ENCODE assay signal across 11 mouse cellular contexts in the genomic region with DNA sequence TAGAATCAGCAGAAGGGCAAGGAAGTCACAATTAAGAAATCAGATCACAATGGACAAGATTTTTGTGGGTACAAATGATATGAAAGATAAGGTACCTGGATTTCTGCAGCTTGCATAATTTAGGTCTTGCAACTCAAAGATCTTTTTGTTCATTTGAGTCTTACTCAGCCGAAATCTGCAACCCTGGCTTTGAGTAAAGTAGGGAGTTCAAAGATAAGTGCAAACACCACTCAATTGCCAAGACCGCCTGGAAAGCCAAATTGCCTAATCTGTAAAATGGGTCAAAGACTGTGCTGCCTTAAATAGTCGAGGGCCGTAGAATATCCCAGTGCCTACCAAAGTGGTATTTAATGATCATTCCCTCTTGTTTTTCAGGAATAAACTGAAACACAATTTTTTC. TPM values are rescaled to one million over a fixed set of nuclear protein-coding genes. Genes with fewer than 3 reads are reported as not detected.
DNase-seq lines count a peak whose midpoint lies in the region; ATAC-seq and TF ChIP-seq lines count a peak whose summit lies in the region.
"Had no signal": no experiment of that assay in that cellular context is flagged by ENCODE, and none has a peak within 500 bp of the region (broad histone marks: within the 10 kb centered on the region; RNA-seq: fewer than 3 reads in every experiment).

No protein-coding gene starts in this region.

- ATAC-seq in heart, embryonic 14.5 days (ENCODE audit: insufficient number of reproducible peaks, insufficient read depth, low FRiP score, low read depth) = no peak
- no peak for ATAC-seq in kidney, postnatal 0 days (replicated peaks; ENCODE audit: low FRiP score, low read depth)
- no peak for ATAC-seq in limb, embryonic 13.5 days (ENCODE audit: low FRiP score, low read depth)

- no peak for TF ChIP-seq POLR2A in CH12.LX (IDR thresholded peaks at IDR 0.05; ENCODE audit: low read depth, low read length)

- no peaks in the 10 kb centered on the region for H3K79me2 ChIP-seq in CH12.LX (replicated peaks; ENCODE audit: control insufficient read depth, extremely low read depth, insufficient read depth, poor library complexity, severe bottlenecking)

- intact Hi-C loops in heart, postnatal 25 days (cut with DNase I) = no loop called here

- H3K4me1 ChIP-seq in heart, embryonic 14.5 days (ENCODE audit: control insufficient read depth in 2 of 2, insufficient read depth in 2 of 2, low read length in 2 of 2) = peaks cover 0 to 3% of the 10 kb centered on the region in 2 experiments; a peak in 1 of 4 replicates
- H3K4me1 ChIP-seq in kidney, postnatal 0 days (replicated peaks; ENCODE audit: insufficient read depth, low read length) = no peaks in the 10 kb centered on the region
- H3K4me1 ChIP-seq in CH12.LX (ENCODE audit: control insufficient read depth in 1 of 2, insufficient read depth in 2 of 2) = peaks cover 4 to 24% of the 10 kb centered on the region in 2 experiments; a peak in 3 of 4 replicates
- H3K4me1 ChIP-seq in limb, embryonic 13.5 days = peaks cover 7% of the 10 kb centered on the region; the same call in 1 of the 2 replicates

- no peak overlapping the region for H3K27ac ChIP-seq in heart, embryonic 14.5 days (replicated peaks in 1 of 2; ENCODE audit: control insufficient read depth in 1 of 2, insufficient read depth in 1 of 2, low read depth in 2 of 2, low read length in 2 of 2)
- H3K27ac ChIP-seq in kidney, postnatal 0 days = peak overlapping the region; percentile 47; the same call in 1 of the 2 replicates
- no peak overlapping the region for H3K27ac ChIP-seq in CH12.LX (ENCODE audit: insufficient read depth, low read depth)
- no peak overlapping the region for H3K27ac ChIP-seq in limb, embryonic 13.5 days
- H3K27ac ChIP-seq: embryonic facial prominence, embryonic 13.5 days; hindbrain, embryonic 14.5 days; midbrain, embryonic 12.5 days had no signal

- no peak for DNase-seq in heart, postnatal 25 days (ENCODE audit: low spot score)
- no peak for DNase-seq in kidney, postnatal 0 days (ENCODE audit: low spot score)
- no peak for DNase-seq in kidney, postnatal 10 days
- no peak for DNase-seq in CH12.LX (ENCODE audit: extremely low read depth)
- DNase-seq in urinary bladder, postnatal 14 days (ENCODE audit: low spot score) = no peak

- H3K9me3 ChIP-seq in heart, embryonic 14.5 days (ENCODE audit: control insufficient read depth, low read length) = no peaks in the 10 kb centered on the region
- no peaks in the 10 kb centered on the region for H3K9me3 ChIP-seq in kidney, postnatal 0 days (replicated peaks; ENCODE audit: low read length)
- H3K9me3 ChIP-seq in CH12.LX (replicated peaks; ENCODE audit: low read length) = no peaks in the 10 kb centered on the region
- H3K9me3 ChIP-seq in limb, embryonic 13.5 days = no peaks in the 10 kb centered on the region
- H3K9me3 ChIP-seq: embryonic facial prominence, embryonic 13.5 days; midbrain, embryonic 12.5 days had no signal

- H3K9ac ChIP-seq in heart, embryonic 14.5 days (ENCODE audit: low read length) = no peak overlapping the region
- no peak overlapping the region for H3K9ac ChIP-seq in kidney, postnatal 0 days (ENCODE audit: low read depth, low read length)
- peak overlapping the region; percentile 30; the same call in 1 of the 2 replicates for H3K9ac ChIP-seq in CH12.LX (ENCODE audit: insufficient read depth, low read depth)
- H3K9ac ChIP-seq in limb, embryonic 13.5 days = no peak overlapping the region

- no peak for TF ChIP-seq RAD21 in CH12.LX (IDR thresholded peaks at IDR 0.05; ENCODE audit: low read depth, low read length)

- dilution Hi-C loops in CH12.LX (cut with MboI; ENCODE audit: extremely low pct_ligation_motif_present, extremely low pct_unique_long_range_greater_than_20kb, low sequenced_read_pairs) = no loop called here

- 81% methylated on average over 4 of the region's 4 CpGs for WGBS in heart, embryonic 14.5 days
- 93% methylated on average over 4 of the region's 4 CpGs for WGBS in kidney, postnatal 0 days
- 86% methylated on average over 4 of the region's 4 CpGs for WGBS in limb, embryonic 13.5 days

- peak overlapping the region; percentile 82 for H3K4me2 ChIP-seq in heart, embryonic 14.5 days (ENCODE audit: low read length)
- H3K4me2 ChIP-seq in kidney, postnatal 0 days (ENCODE audit: low read length) = 0 out of 2 replicates have a peak overlapping the region, but pooled peaks have one; percentile 65
- H3K4me2 ChIP-seq in CH12.LX (ENCODE audit: insufficient read depth, low read depth, poor library complexity, severe bottlenecking) = peak overlapping the region; percentile 90; the same call in 1 of the 2 replicates
- H3K4me2 ChIP-seq in limb, embryonic 13.5 days (replicated peaks) = peak overlapping the region; percentile 79; the same call in 1 of the 2 replicates

- no peak overlapping the region for H3K4me3 ChIP-seq in heart, embryonic 14.5 days (ENCODE audit: control insufficient read depth in 1 of 2, insufficient read depth in 1 of 2, low read depth in 1 of 2, low read length in 2 of 2)
- H3K4me3 ChIP-seq in kidney, postnatal 0 days (replicated peaks; ENCODE audit: low read depth, low read length) = no peak overlapping the region
- no peak overlapping the region for H3K4me3 ChIP-seq in CH12.LX (replicated peaks in 1 of 3; ENCODE audit: low read depth in 2 of 3, low read length in 2 of 3, poor library complexity in 1 of 3)
- H3K4me3 ChIP-seq in limb, embryonic 13.5 days = no peak overlapping the region

- no peak for TF ChIP-seq EP300 in CH12.LX (IDR thresholded peaks at IDR 0.05; ENCODE audit: low read length)

- in situ Hi-C loops in CH12.LX (cut with MboI; ENCODE audit: low pct_ligation_motif_present, low pct_unique_long_range_greater_than_20kb, low sequenced_read_pairs) = no loop called here

- no peaks in the 10 kb centered on the region for H3K36me3 ChIP-seq in heart, embryonic 14.5 days (ENCODE audit: control insufficient read depth, insufficient read depth, low read length)
- no peaks in the 10 kb centered on the region for H3K36me3 ChIP-seq in kidney, postnatal 0 days (ENCODE audit: insufficient read depth, low read length)
- H3K36me3 ChIP-seq in CH12.LX (replicated peaks in 1 of 2; ENCODE audit: control insufficient read depth in 1 of 2, insufficient read depth in 1 of 2, low read length in 1 of 2) = peaks cover 0 to 28% of the 10 kb centered on the region in 2 experiments
- no peaks in the 10 kb centered on the region for H3K36me3 ChIP-seq in limb, embryonic 13.5 days
- H3K36me3 ChIP-seq: embryonic facial prominence, embryonic 13.5 days; midbrain, embryonic 12.5 days had no signal

- H3K27me3 ChIP-seq in heart, embryonic 14.5 days (ENCODE audit: control insufficient read depth, insufficient read depth, low read length) = no peaks in the 10 kb centered on the region
- no peaks in the 10 kb centered on the region for H3K27me3 ChIP-seq in kidney, postnatal 0 days (ENCODE audit: insufficient read depth, low read length)
- peaks cover 3% of the 10 kb centered on the region for H3K27me3 ChIP-seq in CH12.LX (replicated peaks)
- H3K27me3 ChIP-seq in limb, embryonic 13.5 days = no peaks in the 10 kb centered on the region
- H3K27me3 ChIP-seq: embryonic facial prominence, embryonic 13.5 days; midbrain, embryonic 12.5 days had no signal

- TF ChIP-seq CTCF in kidney, postnatal 0 days (IDR thresholded peaks at IDR 0.05; ENCODE audit: low read depth) = no peak
- no peak for TF ChIP-seq CTCF in CH12.LX (conservative IDR thresholded peaks at IDR 0.05 in 1 of 2, IDR thresholded peaks at IDR 0.05 in 1 of 2; ENCODE audit: low read depth in 2 of 2, low read length in 2 of 2)

TF ChIP-seq in CH12.LX, 34 proteins besides CTCF, POLR2A, EP300 and RAD21 (continues in another document):
- no peak for TF ChIP-seq ELF1 (IDR thresholded peaks at IDR 0.05; ENCODE audit: low read depth, low read length)
- TF ChIP-seq NRF1 (IDR thresholded peaks at IDR 0.05; ENCODE audit: low read depth, low read length) = no peak
- no peak for TF ChIP-seq MAFK (IDR thresholded peaks at IDR 0.05; ENCODE audit: insufficient replicate concordance, low read length)
- no peak for TF ChIP-seq MYC (IDR thresholded peaks at IDR 0.05; ENCODE audit: low read depth, low read length)
- no peak for TF ChIP-seq CHD1 (IDR thresholded peaks at IDR 0.05; ENCODE audit: low read depth, low read length)
- TF ChIP-seq ZNF384 (IDR thresholded peaks at IDR 0.05; ENCODE audit: low read depth, low read length) = no peak
- no peak for TF ChIP-seq MAZ (IDR thresholded peaks at IDR 0.05; ENCODE audit: low read depth, low read length)
- no peak for TF ChIP-seq PAX5 (IDR thresholded peaks at IDR 0.05; ENCODE audit: low read length)
- TF ChIP-seq TBP (conservative IDR thresholded peaks at IDR 0.05; ENCODE audit: low read depth, low read length) = no peak
- no peak for TF ChIP-seq USF2 (conservative IDR thresholded peaks at IDR 0.05; ENCODE audit: low read depth, low read length)
- no peak for TF ChIP-seq UBTF (IDR thresholded peaks at IDR 0.05; ENCODE audit: low read depth, low read length)
- no peak for TF ChIP-seq KAT2A (IDR thresholded peaks at IDR 0.05; ENCODE audit: insufficient replicate concordance, low read length)
- TF ChIP-seq BHLHE40 (IDR thresholded peaks at IDR 0.05; ENCODE audit: low read depth, low read length) = no peak
- no peak for TF ChIP-seq ZC3H11A (IDR thresholded peaks at IDR 0.05; ENCODE audit: low read depth, low read length)
- TF ChIP-seq GABPA (IDR thresholded peaks at IDR 0.05; ENCODE audit: insufficient replicate concordance, low read depth, low read length) = no peak
- TF ChIP-seq SMC3 (IDR thresholded peaks at IDR 0.05; ENCODE audit: low read depth, low read length) = no peak
- TF ChIP-seq RCOR1 (conservative IDR thresholded peaks at IDR 0.05; ENCODE audit: low read depth, low read length) = no peak

RNA-seq across cellular contexts. Expression of gene Pctp, which starts 0.7 kb away (rescaled TPM):
- polyA plus RNA-seq in heart, embryonic 14.5 days (2014; fragmentation: Nextera tagmentation; extraction: Ambion mirVana) = 6.3 and 6.5 TPM in 2 replicates
- total RNA-seq in heart, postnatal 25 days (2021) = 1 to 10 TPM; 4.0 TPM
- polyA plus RNA-seq in kidney, postnatal 0 days (2015; fragmentation: Nextera tagmentation; extraction: Ambion mirVana) = 11.7 and 13.9 TPM in 2 replicates
- total RNA-seq in CH12.LX (2012; rRNA removed) = 23.0 and 24.6 TPM in 2 replicates
- total RNA-seq in CH12.LX (2014; rRNA removed) = 26.0 and 28.0 TPM in 2 replicates
- polyA plus RNA-seq in CH12.LX (2012; ENCODE audit: insufficient read length, low read depth) = 31.5 and 31.8 TPM in 2 replicates
- polyA plus RNA-seq in limb, embryonic 13.5 days (2015; fragmentation: Nextera tagmentation; extraction: Ambion mirVana) = 6.9 and 8.2 TPM in 2 replicates

RNA-seq across cellular contexts. Expression of gene Tmem100, which starts 26.8 kb away (rescaled TPM):
- 14.8 and 16.4 TPM in 2 replicates for polyA plus RNA-seq in heart, embryonic 14.5 days (2014; fragmentation: Nextera tagmentation; extraction: Ambion mirVana)
- 10 to 100 TPM; 16.9 to 23.8 TPM for total RNA-seq in heart, postnatal 25 days (2021)
- polyA plus RNA-seq in kidney, postnatal 0 days (2015; fragmentation: Nextera tagmentation; extraction: Ambion mirVana) = 37.3 and 37.9 TPM in 2 replicates
- total RNA-seq in CH12.LX (2012; rRNA removed) = 0.17 and 0.30 TPM in 2 replicates
- 1.0 and 1.2 TPM in 2 replicates for total RNA-seq in CH12.LX (2014; rRNA removed)
- 3.5 and 3.6 TPM in 2 replicates for polyA plus RNA-seq in CH12.LX (2012; ENCODE audit: insufficient read length, low read depth)
- polyA plus RNA-seq in limb, embryonic 13.5 days (2015; fragmentation: Nextera tagmentation; extraction: Ambion mirVana) = 17.1 and 18.1 TPM in 2 replicates
- polyA plus RNA-seq: myocyte had no signal
